Mouse (Mus musculus) heart, embryonic 14.5 days (tissue): Measurements from ENCODE around the gene Acad12. TPM values are rescaled to one million over a fixed set of nuclear protein-coding genes. Genes with fewer than 3 reads are reported as not detected.

Experiments used
- ATAC-seq: fragments of 200-750 bp; cut with Nextera tagmentation; 2 replicates; pipeline ENCODE4 v1.8.0; 2017; ENCODE audit warnings: low read depth, moderate TSS enrichment; ENCODE audit not compliant: insufficient number of reproducible peaks, insufficient read depth, low FRiP score
- H3K27ac ChIP-seq, 2 experiments: fragments of 200-500 bp in 1 of 2; fragments of 300-500 bp in 1 of 2; sonication (generic) in 1 of 2; replicated peaks in 1 of 2; 2 replicates each; pipeline ENCODE4 v1.5.1; 2012 to 2014; ENCODE audit warnings: low read depth in 2 of 2, low read length in 2 of 2, control low read depth in 1 of 2, mild to moderate bottlenecking in 1 of 2, mixed read lengths in 1 of 2; ENCODE audit not compliant: control insufficient read depth in 1 of 2, insufficient read depth in 1 of 2
- H3K27me3 ChIP-seq: fragments of 300-500 bp; sonication (generic); 2 replicates; pipeline ENCODE4 v1.6.1; 2014; ENCODE audit warnings: mild to moderate bottlenecking, low read length, control low read depth; ENCODE audit not compliant: control insufficient read depth, insufficient read depth
- H3K36me3 ChIP-seq: fragments of 300-500 bp; sonication (generic); 2 replicates; pipeline ENCODE4 v1.6.1; 2014; ENCODE audit warnings: mild to moderate bottlenecking, control low read depth, low read length, mixed read lengths; ENCODE audit not compliant: control insufficient read depth, insufficient read depth
- H3K4me1 ChIP-seq, 2 experiments: fragments of 200-500 bp in 1 of 2; fragments of 300-500 bp in 1 of 2; sonication (generic) in 1 of 2; 2 replicates each; pipeline ENCODE4 v1.6.1; 2012 to 2014; ENCODE audit warnings: low read length in 2 of 2, control low read depth in 1 of 2, mixed read lengths in 1 of 2; ENCODE audit not compliant: control insufficient read depth in 2 of 2, insufficient read depth in 2 of 2
- H3K4me2 ChIP-seq: fragments of 300-500 bp; sonication (generic); 2 replicates; pipeline ENCODE4 v1.6.1; 2014; ENCODE audit warnings: mild to moderate bottlenecking, low read length
- H3K4me3 ChIP-seq, 2 experiments: fragments of 200-500 bp in 1 of 2; fragments of 300-500 bp in 1 of 2; sonication (generic) in 1 of 2; 2 replicates each; pipeline ENCODE4 v1.5.1; 2012 to 2014; ENCODE audit warnings: low read length in 2 of 2, mild to moderate bottlenecking in 2 of 2, control low read depth in 1 of 2, low read depth in 1 of 2, moderate library complexity in 1 of 2; ENCODE audit not compliant: control insufficient read depth in 1 of 2, insufficient read depth in 1 of 2
- H3K9ac ChIP-seq: fragments of 300-500 bp; sonication (generic); 2 replicates; pipeline ENCODE4 v1.6.1; 2014; ENCODE audit warnings: mild to moderate bottlenecking, low read length
- H3K9me3 ChIP-seq: fragments of 300-500 bp; sonication (generic); 2 replicates; pipeline ENCODE4 v1.6.1; 2016; ENCODE audit warnings: low read length, control low read depth; ENCODE audit not compliant: control insufficient read depth
- WGBS: fragments of 180-500 bp; shearing (Covaris S2); extraction: QIAGEN DNeasy Blood & Tissue Kit; methylation state at CpG from one replicate; pipeline ENCODE4 v1.1.7; 2014; 5-methylcytosine and 5-hydroxymethylcytosine counted together
- polyA plus RNA-seq: library from polyadenylated mRNA; unstranded; fragments of >200 nt; fragmentation: Nextera tagmentation; extraction: Ambion mirVana; gene quantifications from 2 replicates; pipeline ENCODE4 v1.2.1, GENCODE M21; 2014

The Acad12 gene
- polyA plus RNA-seq, 1 experiment from 2014 or later = 7.3 TPM

- no peak for ATAC-seq
- no peaks in the 10 kb centered on the region for H3K36me3 ChIP-seq
- no peak overlapping the region for H3K4me2 ChIP-seq
- peaks cover 3 to 5% of the 10 kb centered on the region in 2 experiments; a peak in 2 of 4 replicates for H3K4me1 ChIP-seq
- WGBS = 83% methylated on average over 3 of the region's 3 CpGs
- no peaks in the 10 kb centered on the region for H3K27me3 ChIP-seq
- H3K9ac ChIP-seq = no peak overlapping the region
- H3K9me3 ChIP-seq = no peaks in the 10 kb centered on the region
- no peak overlapping the region for H3K4me3 ChIP-seq
- H3K27ac ChIP-seq = no peak overlapping the region
Observed at GRCm38 (mm10) chr5:121562436-121562835, 56.3 kb downstream of the Acad12 start.

GRCm38 (mm10) chr5:121549196-121549595 lies 69.5 kb downstream of the Acad12 start:
- Histone ChIP-seq H3K36me3 (no peaks in the 10 kb centered on the region), H3K27ac (no peak overlapping the region), H3K9me3 (peaks cover 5% of the 10 kb centered on the region; the same call in 1 of the 2 replicates), H3K4me3 (no peak overlapping the region), H3K9ac (no peak overlapping the region), H3K4me1 (peaks cover 5 to 11% of the 10 kb centered on the region in 2 experiments), H3K4me2 (no peak overlapping the region), H3K27me3 (no peaks in the 10 kb centered on the region)
- WGBS = 74% methylated on average over 7 of the region's 7 CpGs
- ATAC-seq = no peak

DNA sequence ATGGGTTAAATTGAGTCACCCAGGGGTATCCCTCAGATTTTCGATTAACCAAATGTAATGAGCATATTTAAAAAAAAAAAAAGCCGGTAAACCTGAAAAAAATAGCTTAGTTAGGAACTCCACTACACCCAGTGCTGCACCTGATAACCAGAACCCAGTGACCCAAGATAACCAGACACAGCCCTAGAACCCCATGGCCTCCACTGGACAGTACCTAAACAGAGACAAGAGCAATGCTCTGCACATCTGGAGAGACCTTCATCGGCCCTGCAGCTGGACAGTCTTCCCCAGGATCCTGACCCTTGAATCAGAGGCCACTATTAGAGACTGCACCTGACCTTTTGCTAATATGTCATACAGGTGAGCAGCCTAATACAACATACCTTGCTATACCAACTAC lies 71.7 kb downstream of the Acad12 start:
- 93% methylated on average over 3 of the region's 3 CpGs for WGBS
- no peak for ATAC-seq
- Histone ChIP-seq H3K9me3 (peaks cover 5% of the 10 kb centered on the region; the same call in 1 of the 2 replicates), H3K4me2 (no peak overlapping the region), H3K27me3 (no peaks in the 10 kb centered on the region), H3K9ac (no peak overlapping the region), H3K4me1 (peaks cover 6 to 22% of the 10 kb centered on the region in 2 experiments), H3K27ac (no peak overlapping the region), H3K36me3 (no peaks in the 10 kb centered on the region), H3K4me3 (no peak overlapping the region)

Other genes starting within 250 kb of the Acad12 start
- 70.7 and 71.3 TPM in 2 replicates for gene Trafd1, start 233.3 kb downstream of the Acad12 start, polyA plus RNA-seq
- gene Naa25, start 221.0 kb downstream of the Acad12 start, polyA plus RNA-seq = 30.9 and 32.8 TPM in 2 replicates
- gene Tmem116, start 167.0 kb downstream of the Acad12 start, polyA plus RNA-seq = 4.2 TPM in 2 replicates
- gene Erp29, start 166.4 kb downstream of the Acad12 start, polyA plus RNA-seq = 121 and 123 TPM in 2 replicates
- 0.18 and 0.26 TPM in 2 replicates for gene Adam1b, start 115.5 kb downstream of the Acad12 start, polyA plus RNA-seq
- 1.1 and 1.5 TPM in 2 replicates for gene Adam1a, start 73.5 kb downstream of the Acad12 start, polyA plus RNA-seq
- gene Gm42878, start 73.5 kb downstream of the Acad12 start, polyA plus RNA-seq = 0.26 TPM in 1 of 2 replicates, not detected in the other
- 37.0 and 43.7 TPM in 2 replicates for gene Mapkapk5, start 73.0 kb downstream of the Acad12 start, polyA plus RNA-seq
- gene Aldh2, start 25.1 kb downstream of the Acad12 start, polyA plus RNA-seq = 32.0 and 40.0 TPM in 2 replicates
- gene Acad10, start 41.6 kb upstream of the Acad12 start, polyA plus RNA-seq = 1.1 and 1.5 TPM in 2 replicates
- 26.6 and 26.9 TPM in 2 replicates for gene Brap, start 41.6 kb upstream of the Acad12 start, polyA plus RNA-seq
- gene Atxn2, start 92.4 kb upstream of the Acad12 start, polyA plus RNA-seq = 84.8 and 86.9 TPM in 2 replicates
- 16.5 and 18.1 TPM in 2 replicates for gene Sh2b3, start 218.7 kb upstream of the Acad12 start, polyA plus RNA-seq
- gene Pheta1, start 230.0 kb upstream of the Acad12 start, polyA plus RNA-seq = 10.8 and 11.5 TPM in 2 replicates